Mouse (Mus musculus): Measurements from ENCODE around the gene Helt.

GRCm38 (mm10) chr8:46295101-46295534, 647 bp upstream of the Helt start:
- TF ChIP-seq POLR2A (IDR thresholded peaks at IDR 0.05; ENCODE audit: control insufficient read depth, low read depth, low read length) = no peak
- no peak for TF ChIP-seq CTCF (IDR thresholded peaks at IDR 0.05; ENCODE audit: control insufficient read depth, insufficient read depth, insufficient replicate concordance, low read depth, low read length)

All from testis, adult 2 months (tissue).